Mouse (Mus musculus) intestine, embryonic 14.5 days (tissue): ENCODE measurements around the gene Pla2g2c. TPM values are rescaled to one million over a fixed set of nuclear protein-coding genes. Genes with fewer than 3 reads are reported as not detected.

Experiments
- ATAC-seq: fragments of 200-750 bp; cut with Nextera tagmentation; replicated peaks from 2 replicates; pipeline ENCODE4 v1.8.0; 2017; ENCODE audit warnings: low read depth, moderate number of reproducible peaks, moderate TSS enrichment, moderate library complexity; ENCODE audit not compliant: low FRiP score, low TSS enrichment
- DNase-seq: peaks from one replicate; pipeline ENCODE4 v3.0.0-alpha.2; 2018; ENCODE audit warnings: low spot score
- H3K27ac ChIP-seq: fragments of 300-500 bp; sonication (generic); 2 replicates; pipeline ENCODE4 v1.5.1; 2014; ENCODE audit warnings: low read depth, mild to moderate bottlenecking, control low read depth
- H3K27me3 ChIP-seq: fragments of 300-500 bp; sonication (generic); replicated peaks from 2 replicates; pipeline ENCODE4 v1.6.1; 2014; ENCODE audit warnings: low read length, control low read depth; ENCODE audit not compliant: control insufficient read depth, insufficient read depth
- H3K36me3 ChIP-seq: fragments of 300-500 bp; sonication (generic); 2 replicates; pipeline ENCODE4 v1.6.1; 2014; ENCODE audit warnings: low read length, control low read depth; ENCODE audit not compliant: control insufficient read depth, insufficient read depth
- H3K4me1 ChIP-seq: fragments of 300-500 bp; sonication (generic); replicated peaks from 2 replicates; pipeline ENCODE4 v1.6.1; 2014; ENCODE audit warnings: low read length, control low read depth, mixed read lengths; ENCODE audit not compliant: control insufficient read depth, insufficient read depth
- H3K4me2 ChIP-seq: fragments of 300-500 bp; sonication (generic); 2 replicates; pipeline ENCODE4 v1.6.1; 2014; ENCODE audit warnings: low read length
- H3K4me3 ChIP-seq: fragments of 300-500 bp; sonication (generic); 2 replicates; pipeline ENCODE4 v1.5.1; 2014; ENCODE audit warnings: low read depth, low read length, control low read depth, mixed read lengths
- H3K9ac ChIP-seq: fragments of 300-500 bp; sonication (generic); 2 replicates; pipeline ENCODE4 v1.6.1; 2014; ENCODE audit warnings: mild to moderate bottlenecking, low read length
- H3K9me3 ChIP-seq: fragments of 300-500 bp; sonication (generic); 2 replicates; pipeline ENCODE4 v1.6.1; 2016; ENCODE audit warnings: low read length, control low read depth; ENCODE audit not compliant: control insufficient read depth
- WGBS: fragments of 180-500 bp; shearing (Covaris S2); extraction: QIAGEN DNeasy Blood & Tissue Kit; methylation state at CpG from one replicate; pipeline ENCODE4 v1.1.7; 2014; 5-methylcytosine and 5-hydroxymethylcytosine counted together
- polyA plus RNA-seq: library from polyadenylated mRNA; unstranded; fragments of >200 nt; fragmentation: Nextera tagmentation; extraction: Ambion mirVana; gene quantifications from 2 replicates; pipeline ENCODE4 v1.2.1, GENCODE M21; 2014

Pla2g2c gene
- polyA plus RNA-seq, 1 experiment from 2014 or later: 0.22 TPM

GRCm38 (mm10) chr4:138729018-138729703, 4.6 kb downstream of the Pla2g2c start:
- 57% methylated on average over 9 of the region's 9 CpGs for WGBS
- H3K27ac ChIP-seq: no peak overlapping the region

DNA sequence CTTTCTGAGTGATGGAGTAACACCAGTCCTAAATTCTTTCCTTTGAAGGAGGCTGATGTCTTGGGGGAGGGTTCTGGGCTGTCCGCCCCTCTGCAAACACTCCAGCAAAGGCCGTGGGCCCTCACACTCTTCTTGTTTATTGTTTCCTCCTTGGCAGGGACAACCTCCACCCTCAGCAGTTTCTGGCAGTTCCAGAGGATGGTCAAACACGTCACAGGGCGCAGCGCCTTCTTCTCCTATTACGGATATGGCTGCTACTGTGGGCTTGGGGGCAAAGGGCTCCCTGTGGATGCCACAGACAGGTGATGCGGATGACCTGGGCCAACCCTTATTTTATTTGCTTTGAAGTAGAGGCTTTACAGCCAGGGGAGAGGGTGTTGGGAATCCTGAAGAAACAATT, 9.5 kb downstream of the Pla2g2c start:
- Histone ChIP-seq H3K9me3 (no peaks in the 10 kb centered on the region), H3K4me1 (peaks cover 4% of the 10 kb centered on the region; the same call in 1 of the 2 replicates), H3K4me3 (no peak overlapping the region), H3K27me3 (no peaks in the 10 kb centered on the region), H3K36me3 (no peaks in the 10 kb centered on the region), H3K27ac (no peak overlapping the region), H3K9ac (no peak overlapping the region), H3K4me2 (no peak overlapping the region)
- no peak for DNase-seq
- WGBS: 42% methylated on average over 7 of the region's 7 CpGs
- no peak for ATAC-seq

More at GRCm38 (mm10) chr4:138729018-138729703, 4.6 kb downstream of the Pla2g2c start:
- H3K27me3 ChIP-seq: no peaks in the 10 kb centered on the region
- no peak for ATAC-seq
- H3K4me2 ChIP-seq: no peak overlapping the region
- H3K4me3 ChIP-seq: no peak overlapping the region
- H3K9me3 ChIP-seq: no peaks in the 10 kb centered on the region
- H3K36me3 ChIP-seq: no peaks in the 10 kb centered on the region
- peaks cover 8% of the 10 kb centered on the region for H3K4me1 ChIP-seq
- no peak overlapping the region for H3K9ac ChIP-seq
- no peak for DNase-seq

DNA sequence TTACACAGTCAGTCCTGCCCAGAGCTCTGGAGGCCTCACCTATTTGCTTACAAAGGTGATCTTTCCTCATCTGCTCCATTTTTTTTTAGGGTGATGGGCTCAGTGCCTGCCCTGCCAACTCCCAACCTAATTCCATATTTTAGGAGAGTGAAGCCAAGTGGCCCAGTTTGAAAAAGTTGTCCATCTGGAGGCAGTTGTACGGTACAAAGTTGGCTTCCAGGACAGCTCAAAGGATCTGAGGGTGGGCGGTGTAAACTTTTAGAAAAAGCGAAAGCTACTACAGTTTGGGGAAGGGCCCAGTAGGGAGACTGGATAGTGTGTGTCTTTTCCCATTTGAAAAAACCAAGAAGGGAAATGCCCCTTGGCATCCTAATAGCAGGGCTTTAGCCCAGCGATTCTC, 10.3 kb downstream of the Pla2g2c start:
- no peak overlapping the region for H3K4me2 ChIP-seq
- H3K9ac ChIP-seq: no peak overlapping the region
- ATAC-seq (no peak), DNase-seq (no peak)
- H3K4me3 ChIP-seq: no peak overlapping the region
- no peaks in the 10 kb centered on the region for H3K27me3 ChIP-seq
- peaks cover 6% of the 10 kb centered on the region; the same call in 1 of the 2 replicates for H3K4me1 ChIP-seq
- WGBS: 89% methylated on average over 4 of the region's 4 CpGs
- no peaks in the 10 kb centered on the region for H3K9me3 ChIP-seq
- no peak overlapping the region for H3K27ac ChIP-seq
- H3K36me3 ChIP-seq: no peaks in the 10 kb centered on the region

GRCm38 (mm10) chr4:138737031-138737430, 12.4 kb downstream of the Pla2g2c start, which contains the start of gene Ubxn10:
Gene Ubxn10, minus strand, starts transcription at chr4:138737167.
- no peak within 1 kb of the TSS for H3K4me2 ChIP-seq
- H3K27me3 ChIP-seq: no peaks in the 10 kb centered on the region
- DNase-seq (no peak), ATAC-seq (no peak)
- no peaks in the 10 kb centered on the region for H3K36me3 ChIP-seq
- no peak within 1 kb of the TSS for H3K9ac ChIP-seq
- H3K4me3 ChIP-seq: no peak within 1 kb of the TSS
- H3K4me1 ChIP-seq: peaks cover 6% of the 10 kb centered on the region; the same call in 1 of the 2 replicates
- no peak within 1 kb of the TSS for H3K27ac ChIP-seq
- H3K9me3 ChIP-seq: no peaks in the 10 kb centered on the region
- 65% methylated on average over 7 of the region's 7 CpGs for WGBS

- H3K27me3 ChIP-seq: no peaks in the 10 kb centered on the region
- no peak overlapping the region for H3K27ac ChIP-seq
- peaks cover 6% of the 10 kb centered on the region; the same call in 1 of the 2 replicates for H3K4me1 ChIP-seq
- no peak overlapping the region for H3K4me3 ChIP-seq
- no peak overlapping the region for H3K9ac ChIP-seq
- 18% methylated on average over 7 of the region's 7 CpGs for whole genome bisulfite sequencing
- H3K4me2 ChIP-seq: no peak overlapping the region
- no peaks in the 10 kb centered on the region for H3K9me3 ChIP-seq
- DNase-seq (no peak), ATAC-seq (no peak)
- no peaks in the 10 kb centered on the region for H3K36me3 ChIP-seq
Measured at GRCm38 (mm10) chr4:138739136-138739851, 14.7 kb downstream of the Pla2g2c start.

GRCm38 (mm10) chr4:138745884-138746283, 21.3 kb downstream of the Pla2g2c start:
- Histone ChIP-seq H3K4me1 (no peaks in the 10 kb centered on the region; the same call in 1 of the 2 replicates), H3K9ac (no peak overlapping the region), H3K36me3 (no peaks in the 10 kb centered on the region), H3K9me3 (no peaks in the 10 kb centered on the region), H3K27me3 (no peaks in the 10 kb centered on the region), H3K4me2 (no peak overlapping the region), H3K27ac (no peak overlapping the region), H3K4me3 (no peak overlapping the region)
- ATAC-seq (no peak), DNase-seq (no peak)
- WGBS: 49% methylated on average over 4 of the region's 4 CpGs

DNA sequence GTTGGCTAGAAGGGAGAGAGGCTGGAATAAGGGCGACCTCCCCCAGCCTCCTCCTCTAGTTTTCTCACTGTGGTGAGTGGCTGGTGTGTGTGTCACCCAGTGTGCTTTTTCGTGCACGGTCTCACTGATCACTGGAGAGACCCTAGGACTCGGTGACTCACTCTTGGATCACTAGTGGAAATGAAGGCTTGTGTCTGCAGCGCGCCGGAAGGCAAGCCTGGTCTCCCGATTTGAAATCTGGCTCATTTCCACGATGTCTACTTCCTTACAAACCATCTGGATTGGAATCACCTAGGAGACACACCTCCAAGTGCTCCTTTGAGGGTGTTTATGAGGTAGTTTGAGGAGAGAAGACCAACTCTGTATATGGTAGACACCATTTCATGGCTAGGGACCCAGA, 22.3 kb downstream of the Pla2g2c start:
- Histone ChIP-seq H3K4me2 (no peak overlapping the region), H3K9me3 (no peaks in the 10 kb centered on the region), H3K4me1 (no peaks in the 10 kb centered on the region; the same call in 1 of the 2 replicates), H3K9ac (no peak overlapping the region), H3K36me3 (no peaks in the 10 kb centered on the region), H3K27ac (no peak overlapping the region), H3K27me3 (no peaks in the 10 kb centered on the region), H3K4me3 (no peak overlapping the region)
- 88% methylated on average over 9 of the region's 9 CpGs for WGBS
- no peak for DNase-seq
- no peak for ATAC-seq

DNA sequence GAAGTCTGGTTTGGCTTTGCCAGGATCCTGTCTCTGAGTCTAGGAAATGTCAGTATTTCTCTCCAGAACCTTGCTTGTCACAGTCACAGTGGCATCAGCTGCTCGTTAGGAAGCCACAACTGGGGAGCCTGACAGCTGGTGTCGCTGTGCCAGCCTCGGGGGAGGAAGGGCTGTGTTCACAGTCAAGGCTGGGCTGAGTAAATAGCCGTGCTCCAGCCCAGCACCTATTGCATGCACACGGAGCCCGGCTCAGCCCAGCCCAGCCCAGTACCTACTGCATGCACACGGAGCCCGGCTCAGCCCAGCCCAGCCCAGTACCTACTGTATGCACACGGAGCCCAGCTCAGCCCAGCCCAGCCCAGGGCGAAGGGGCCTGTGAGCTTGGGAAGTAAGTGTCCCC, 23.3 kb downstream of the Pla2g2c start:
- WGBS: 69% methylated on average over 10 of the region's 10 CpGs
- Histone ChIP-seq H3K4me3 (no peak overlapping the region), H3K4me2 (no peak overlapping the region), H3K27me3 (no peaks in the 10 kb centered on the region), H3K9ac (no peak overlapping the region), H3K27ac (no peak overlapping the region), H3K4me1 (no peaks in the 10 kb centered on the region; the same call in 1 of the 2 replicates), H3K36me3 (no peaks in the 10 kb centered on the region), H3K9me3 (no peaks in the 10 kb centered on the region)
- DNase-seq (no peak), ATAC-seq (no peak; the same call in 1 of the 2 replicates)
